Mouse (Mus musculus) bone marrow, adult 2 months (tissue): ENCODE measurements at regions not wholly inside any gene's neighbourhood (a gene's known extent, or its start where the extent isn't known, plus 50 kb on each side); places are given as distances from the start of the nearest gene placed in this dataset.

Experiments
- CTCF ChIP-seq: fragments of 200-500 bp; IDR thresholded peaks from 2 replicates; pipeline ENCODE4 v1.5.1; 2011; ENCODE audit warnings: low read length, control low read depth; ENCODE audit not compliant: control insufficient read depth, insufficient read depth
- POLR2A ChIP-seq: fragments of 200-500 bp; IDR thresholded peaks from 2 replicates; pipeline ENCODE4 v1.6.1; 2011; ENCODE audit warnings: low read depth, mild to moderate bottlenecking, control low read depth, low read length, borderline replicate concordance; ENCODE audit not compliant: control insufficient read depth

GRCm38 (mm10) chr19:26944006-26944405, 58.3 kb downstream of the Gm815 start:
- TF ChIP-seq POLR2A (no peak), CTCF (no peak)
